Mouse (Mus musculus) heart, embryonic 16.5 days (tissue): ENCODE results near the gene Clasp1. TPM values are rescaled to one million over a fixed set of nuclear protein-coding genes. Genes with fewer than 3 reads are reported as not detected.

ENCODE experiments used
- ATAC-seq: fragments of 200-750 bp; cut with Nextera tagmentation; replicated peaks from 2 replicates; pipeline ENCODE4 v1.8.0; 2017; ENCODE audit warnings: moderate number of reproducible peaks; ENCODE audit not compliant: insufficient read depth, low FRiP score; ENCODE audit errors: extremely low read depth
- H3K27ac ChIP-seq: fragments of 300-500 bp; sonication (generic); 2 replicates; pipeline ENCODE4 v1.5.1; 2014; ENCODE audit warnings: mild to moderate bottlenecking, low read length, control low read depth, moderate library complexity
- H3K27me3 ChIP-seq: fragments of 300-500 bp; sonication (generic); 2 replicates; pipeline ENCODE4 v1.6.1; 2014; ENCODE audit warnings: low read length, mixed read lengths; ENCODE audit not compliant: control insufficient read depth, insufficient read depth
- H3K36me3 ChIP-seq: fragments of 300-500 bp; sonication (generic); 2 replicates; pipeline ENCODE4 v1.6.1; 2014; ENCODE audit not compliant: control insufficient read depth, insufficient read depth
- H3K4me1 ChIP-seq: fragments of 300-500 bp; sonication (generic); 2 replicates; pipeline ENCODE4 v1.6.1; 2014; ENCODE audit warnings: low read length, mixed read lengths; ENCODE audit not compliant: control insufficient read depth, insufficient read depth
- H3K4me2 ChIP-seq: fragments of 300-500 bp; sonication (generic); 2 replicates; pipeline ENCODE4 v1.6.1; 2014; ENCODE audit warnings: low read depth, mild to moderate bottlenecking, control low read depth, low read length
- H3K4me3 ChIP-seq: fragments of 300-500 bp; sonication (generic); 2 replicates; pipeline ENCODE4 v1.5.1; 2014; ENCODE audit warnings: mild to moderate bottlenecking, control low read depth, low read length
- H3K9ac ChIP-seq: fragments of 300-500 bp; sonication (generic); 2 replicates; pipeline ENCODE4 v1.6.1; 2014; ENCODE audit warnings: low read length, control low read depth
- H3K9me3 ChIP-seq: fragments of 300-500 bp; sonication (generic); replicated peaks from 2 replicates; pipeline ENCODE4 v1.6.1; 2016; ENCODE audit warnings: low read length; ENCODE audit not compliant: control insufficient read depth
- WGBS: fragments of 180-500 bp; shearing (Covaris S2); extraction: QIAGEN DNeasy Blood & Tissue Kit; methylation state at CpG from one replicate; pipeline ENCODE4 v1.1.7; 2014; 5-methylcytosine and 5-hydroxymethylcytosine counted together
- polyA plus RNA-seq: library from polyadenylated mRNA; unstranded; fragments of >200 nt; fragmentation: Nextera tagmentation; extraction: Ambion mirVana; gene quantifications from 2 replicates; pipeline ENCODE4 v1.2.1, GENCODE M21; 2015

Clasp1 gene
- polyA plus RNA-seq, 1 experiment from 2014 or later: 86.8 TPM

DNA sequence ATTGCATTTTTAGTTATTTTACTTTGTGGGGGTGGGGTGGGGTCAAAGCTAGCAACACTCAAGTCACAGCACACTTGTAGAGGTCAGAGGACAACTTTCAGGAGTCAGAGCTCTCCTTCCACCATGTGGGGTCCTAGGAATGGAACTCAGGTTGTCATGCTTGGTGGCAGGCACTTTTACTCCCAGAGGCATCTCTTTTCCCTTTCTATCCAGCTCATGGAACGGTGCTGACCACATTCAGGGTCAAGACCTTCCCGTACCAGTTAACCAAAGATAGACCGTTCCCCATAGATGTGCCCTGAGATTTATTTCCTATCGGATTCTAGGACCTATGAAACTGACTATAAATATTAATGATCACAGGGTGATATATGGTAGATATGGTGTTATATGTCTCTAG is 13.1 kb downstream of the Clasp1 start:
- no peaks in the 10 kb centered on the region for H3K9me3 ChIP-seq
- H3K4me2 ChIP-seq: no peak overlapping the region
- H3K9ac ChIP-seq: no peak overlapping the region
- no peak overlapping the region for H3K4me3 ChIP-seq
- no peaks in the 10 kb centered on the region for H3K36me3 ChIP-seq
- no peaks in the 10 kb centered on the region for H3K27me3 ChIP-seq
- 92% methylated on average over 4 of the region's 4 CpGs for WGBS
- peaks cover 23% of the 10 kb centered on the region for H3K4me1 ChIP-seq
- ATAC-seq: no peak
- H3K27ac ChIP-seq: no peak overlapping the region; the same call in 1 of the 2 replicates

DNA sequence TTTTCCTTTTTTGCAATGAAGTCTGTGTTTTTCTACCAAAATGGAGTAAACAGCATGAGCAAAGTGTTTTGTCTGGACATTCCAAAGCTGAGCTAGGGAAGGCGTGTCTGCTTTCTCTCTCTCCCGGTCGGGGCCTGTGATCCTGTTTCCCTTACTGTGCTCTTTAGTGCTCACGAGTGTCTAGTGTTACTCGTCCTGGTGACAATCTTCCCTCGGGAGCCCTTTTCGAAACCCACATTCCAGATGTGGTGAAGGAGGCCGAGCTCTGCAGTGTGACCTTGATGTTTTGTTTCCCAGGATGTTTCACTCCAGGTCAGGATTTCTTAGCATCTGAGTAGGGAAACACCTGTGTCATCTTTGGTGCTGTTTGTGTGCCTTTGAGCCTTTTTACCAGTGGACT is 13.7 kb downstream of the Clasp1 start:
- no peak for ATAC-seq
- H3K9ac ChIP-seq: 0 out of 2 replicates have a peak overlapping the region, but pooled peaks have one; percentile 3
- peak overlapping the region; percentile 7; the same call in 1 of the 2 replicates for H3K27ac ChIP-seq
- H3K4me2 ChIP-seq: no peak overlapping the region
- no peak overlapping the region for H3K4me3 ChIP-seq
- no peaks in the 10 kb centered on the region for H3K27me3 ChIP-seq
- 24% methylated on average over 8 of the region's 8 CpGs for WGBS
- H3K9me3 ChIP-seq: no peaks in the 10 kb centered on the region
- H3K36me3 ChIP-seq: no peaks in the 10 kb centered on the region
- H3K4me1 ChIP-seq: peaks cover 23% of the 10 kb centered on the region

DNA sequence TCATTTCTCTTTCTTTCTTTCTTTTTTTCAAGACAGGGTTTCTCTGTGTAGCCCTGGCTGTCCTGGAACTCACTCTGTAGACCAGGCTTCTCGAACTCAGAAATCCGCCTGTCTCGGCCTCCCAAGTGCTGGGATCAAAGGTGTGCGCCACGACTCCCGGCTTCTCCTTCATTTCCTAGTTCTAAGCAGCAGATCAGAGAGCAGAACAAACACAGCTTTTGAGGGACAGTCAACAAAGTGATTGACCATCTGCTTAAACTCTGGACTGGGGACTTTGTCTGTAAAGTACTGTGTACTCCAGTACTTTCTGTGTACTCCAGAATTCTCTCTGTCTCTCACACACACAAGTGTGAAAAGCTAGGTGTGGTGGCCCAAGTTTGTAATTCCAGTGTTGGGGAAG is 14.1 kb downstream of the Clasp1 start:
- Histone ChIP-seq H3K9me3 (no peaks in the 10 kb centered on the region), H3K4me2 (no peak overlapping the region), H3K9ac (no peak overlapping the region), H3K4me3 (no peak overlapping the region), H3K4me1 (peaks cover 23% of the 10 kb centered on the region), H3K36me3 (no peaks in the 10 kb centered on the region), H3K27ac (0 out of 2 replicates have a peak overlapping the region, but pooled peaks have one; percentile 7), H3K27me3 (no peaks in the 10 kb centered on the region)
- ATAC-seq: no peak
- WGBS: 89% methylated on average over 6 of the region's 6 CpGs

DNA sequence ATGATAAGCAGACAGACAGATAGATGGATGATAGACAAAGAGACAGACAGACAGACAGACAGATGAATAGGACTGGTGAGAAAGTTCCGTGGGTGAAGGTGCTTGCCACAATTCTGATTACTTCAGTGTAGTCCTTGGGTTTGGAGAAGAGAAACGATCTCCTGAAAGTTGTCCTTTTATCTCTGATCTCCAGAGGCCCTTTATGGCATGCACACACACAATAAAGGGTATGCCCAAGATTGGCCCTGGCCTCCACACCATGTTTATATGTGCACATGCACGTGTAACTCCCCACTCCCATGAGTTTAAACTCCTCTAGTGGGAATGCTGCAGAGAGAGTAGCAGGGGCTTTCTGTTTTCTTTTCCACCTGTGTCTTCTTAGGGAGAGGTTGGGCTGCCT is 14.6 kb downstream of the Clasp1 start:
- no peak overlapping the region for H3K4me2 ChIP-seq
- no peak overlapping the region for H3K27ac ChIP-seq
- no peaks in the 10 kb centered on the region for H3K36me3 ChIP-seq
- H3K4me1 ChIP-seq: peaks cover 23% of the 10 kb centered on the region
- no peaks in the 10 kb centered on the region for H3K27me3 ChIP-seq
- ATAC-seq: no peak
- H3K9me3 ChIP-seq: no peaks in the 10 kb centered on the region
- H3K4me3 ChIP-seq: no peak overlapping the region
- H3K9ac ChIP-seq: no peak overlapping the region
- WGBS: 78% methylated on average over 3 of the region's 3 CpGs

DNA sequence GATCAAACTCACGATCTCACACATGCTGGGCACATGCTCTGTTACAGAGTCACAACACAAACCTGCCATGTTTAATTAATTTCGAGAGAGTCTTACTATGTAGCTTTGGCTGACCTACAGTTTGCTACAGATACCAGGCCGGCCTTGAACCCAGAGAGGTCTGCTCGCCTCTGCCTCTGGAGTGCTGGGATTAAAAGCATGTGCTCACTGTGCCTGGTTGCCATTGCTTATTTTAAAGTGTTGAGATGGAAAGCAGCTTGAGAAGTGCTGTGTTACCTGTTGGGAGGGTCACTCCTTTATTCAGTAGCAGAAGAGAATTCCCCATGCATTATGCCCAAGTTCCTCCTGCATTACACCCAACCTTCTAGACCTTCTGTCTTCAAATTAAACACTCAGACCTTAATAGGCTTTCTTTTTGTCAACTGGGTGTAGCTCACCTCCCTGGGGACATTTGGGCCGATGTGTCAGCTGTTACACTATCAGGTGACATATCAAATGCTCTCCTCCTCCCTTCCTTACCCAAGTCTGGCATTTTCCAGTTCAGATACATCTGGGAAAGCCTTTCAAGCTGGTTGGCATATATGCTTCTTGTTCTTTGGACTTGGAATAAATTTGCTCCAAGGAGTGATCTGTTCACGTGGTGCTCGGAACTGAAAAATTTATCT is 18.9 kb downstream of the Clasp1 start:
- Histone ChIP-seq H3K4me2 (no peak overlapping the region), H3K4me3 (no peak overlapping the region), H3K27ac (no peak overlapping the region), H3K27me3 (no peaks in the 10 kb centered on the region), H3K9ac (no peak overlapping the region), H3K9me3 (no peaks in the 10 kb centered on the region), H3K4me1 (peaks cover 8% of the 10 kb centered on the region), H3K36me3 (no peaks in the 10 kb centered on the region)
- ATAC-seq: no peak
- 87% methylated on average over 7 of the region's 7 CpGs for WGBS

DNA sequence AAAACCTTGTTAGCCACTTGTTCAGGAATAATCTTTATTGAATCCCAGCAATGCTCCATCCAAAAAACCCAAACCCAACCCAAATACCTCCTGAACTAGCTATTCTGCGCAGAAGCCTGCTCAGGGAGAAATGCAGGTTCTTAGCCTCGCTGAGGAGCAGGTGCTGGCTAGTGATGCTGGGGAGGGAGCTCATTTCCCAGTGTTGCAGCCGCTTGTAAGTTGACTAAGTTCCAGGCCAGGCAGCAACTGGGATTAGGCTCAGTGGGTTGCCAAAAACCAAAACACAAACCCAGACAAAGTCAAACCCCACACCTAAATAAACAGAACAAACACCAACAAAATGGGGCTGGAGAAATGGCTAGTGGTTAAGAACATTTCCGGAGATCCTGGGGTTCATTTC is 20.4 kb downstream of the Clasp1 start:
- 0 out of 2 replicates have a peak, but pooled peaks cover 2% of the 10 kb centered on the region for H3K4me1 ChIP-seq
- 81% methylated on average over 4 of the region's 4 CpGs for WGBS
- H3K4me2 ChIP-seq: no peak overlapping the region
- H3K9me3 ChIP-seq: no peaks in the 10 kb centered on the region
- H3K9ac ChIP-seq: no peak overlapping the region
- no peaks in the 10 kb centered on the region for H3K36me3 ChIP-seq
- no peak overlapping the region for H3K4me3 ChIP-seq
- H3K27ac ChIP-seq: no peak overlapping the region
- ATAC-seq: no peak
- H3K27me3 ChIP-seq: no peaks in the 10 kb centered on the region

DNA sequence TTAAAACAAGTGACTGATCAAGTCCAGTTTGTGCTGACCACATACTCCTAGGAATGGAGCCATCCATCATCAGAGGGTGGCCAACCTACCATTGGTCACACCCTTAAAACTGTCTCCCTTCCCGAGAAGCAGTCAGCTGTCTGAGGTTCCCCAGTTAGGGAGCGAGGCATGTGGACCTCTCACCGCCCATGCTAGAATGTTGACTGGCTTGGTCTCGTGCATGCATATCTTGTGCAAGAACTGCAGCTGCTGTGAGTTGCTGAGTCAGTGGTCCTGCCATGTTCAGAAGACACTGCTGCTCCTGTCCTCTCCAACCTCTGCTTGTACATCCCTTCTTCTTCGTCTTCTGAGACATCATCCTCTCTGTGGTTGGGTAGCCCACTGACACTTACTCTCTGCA is 22.0 kb downstream of the Clasp1 start:
- ATAC-seq: no peak
- Histone ChIP-seq H3K4me2 (no peak overlapping the region), H3K4me1 (no peaks in the 10 kb centered on the region), H3K27ac (no peak overlapping the region), H3K9me3 (no peaks in the 10 kb centered on the region), H3K27me3 (no peaks in the 10 kb centered on the region), H3K4me3 (no peak overlapping the region), H3K9ac (no peak overlapping the region), H3K36me3 (no peaks in the 10 kb centered on the region)
- 77% methylated on average over 5 of the region's 5 CpGs for WGBS

DNA sequence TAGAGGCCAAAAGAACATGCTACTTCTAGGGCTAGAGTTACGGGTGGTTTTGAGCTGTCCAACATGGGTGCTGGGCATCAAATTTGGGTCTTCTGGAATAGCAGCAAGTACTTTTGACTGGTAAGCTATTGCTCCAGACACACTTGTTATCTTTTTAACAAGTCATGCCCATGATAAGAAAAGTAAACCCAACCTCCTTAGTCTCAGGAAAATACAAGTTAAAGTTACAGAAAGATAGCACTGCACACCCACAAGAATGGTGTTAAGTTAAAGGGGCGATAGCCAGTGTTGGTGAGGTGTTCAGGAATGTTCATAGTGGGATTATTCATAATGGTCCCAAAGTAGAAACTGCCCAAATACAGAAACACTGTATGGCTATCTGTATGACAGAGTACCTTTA is 24.3 kb downstream of the Clasp1 start:
- H3K27me3 ChIP-seq: no peaks in the 10 kb centered on the region
- no peak overlapping the region for H3K4me2 ChIP-seq
- H3K4me1 ChIP-seq: peaks cover 4% of the 10 kb centered on the region; the same call in 1 of the 2 replicates
- H3K4me3 ChIP-seq: no peak overlapping the region
- no peaks in the 10 kb centered on the region for H3K36me3 ChIP-seq
- no peak overlapping the region for H3K27ac ChIP-seq
- H3K9me3 ChIP-seq: no peaks in the 10 kb centered on the region
- ATAC-seq: no peak
- WGBS: 80% methylated on average over 2 of the region's 2 CpGs
- H3K9ac ChIP-seq: no peak overlapping the region

DNA sequence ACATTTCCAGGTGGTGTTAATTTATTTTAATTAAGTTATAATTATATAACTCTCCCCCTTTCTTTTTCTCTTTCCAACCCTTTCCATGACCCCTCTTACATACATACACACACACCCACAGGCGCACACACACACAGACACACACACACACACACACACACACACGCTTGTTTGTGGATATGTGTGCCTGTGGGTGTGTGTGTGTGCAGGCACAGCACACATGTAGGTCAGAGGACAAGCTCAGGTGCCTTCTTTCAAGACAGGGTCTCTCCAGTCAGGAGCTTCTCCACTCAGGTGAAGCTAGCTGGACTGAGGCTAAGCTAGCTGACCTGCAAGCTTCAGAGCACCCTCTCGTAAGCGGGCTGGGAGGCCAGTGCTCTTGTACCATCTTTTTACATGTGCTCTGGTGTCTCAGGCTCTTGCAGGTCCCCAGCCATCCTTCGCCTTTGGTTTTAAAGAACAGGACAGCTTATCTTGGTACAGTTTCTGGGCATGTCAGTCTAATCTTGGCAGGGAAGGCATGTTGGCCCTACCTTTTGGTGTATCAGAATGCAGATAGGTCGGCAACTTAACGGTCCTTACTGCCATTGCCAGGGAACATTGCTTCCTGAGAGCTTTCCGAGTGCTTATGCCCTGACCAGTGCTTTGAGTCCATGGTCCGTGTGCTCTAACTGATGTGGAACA is 28.3 kb downstream of the Clasp1 start:
- H3K9me3 ChIP-seq: no peaks in the 10 kb centered on the region
- peaks cover 9% of the 10 kb centered on the region; the same call in 1 of the 2 replicates for H3K4me1 ChIP-seq
- H3K27me3 ChIP-seq: no peaks in the 10 kb centered on the region
- H3K4me2 ChIP-seq: no peak overlapping the region
- no peak overlapping the region for H3K4me3 ChIP-seq
- WGBS: 82% methylated on average over 9 of the region's 9 CpGs
- no peak for ATAC-seq
- H3K9ac ChIP-seq: no peak overlapping the region
- no peak overlapping the region for H3K27ac ChIP-seq
- peaks cover 10% of the 10 kb centered on the region; the same call in 1 of the 2 replicates for H3K36me3 ChIP-seq
